Mouse (Mus musculus): ENCODE measurements at regions not wholly inside any gene's neighbourhood (a gene's known extent, or its start where the extent isn't known, plus 50 kb on each side); places are given as distances from the start of the nearest gene placed in this dataset.

- no peak overlapping the region for H3K4me2 ChIP-seq (ENCODE audit: low read length)
- H3K36me3 ChIP-seq (ENCODE audit: control insufficient read depth, insufficient read depth, low read length), result no peaks in the 10 kb centered on the region
- H3K27ac ChIP-seq (ENCODE audit: low read depth), result no peak overlapping the region
- DNase-seq (ENCODE audit: low spot score), result no peak
- no peak for ATAC-seq (replicated peaks; ENCODE audit: low FRiP score, low TSS enrichment, low read depth)
- peaks cover 6% of the 10 kb centered on the region for H3K4me1 ChIP-seq (replicated peaks; ENCODE audit: control insufficient read depth, insufficient read depth, low read length)
- no peaks in the 10 kb centered on the region for H3K9me3 ChIP-seq (ENCODE audit: control insufficient read depth, low read length)
- 88% methylated on average over 8 of the region's 8 CpGs for WGBS
- no peaks in the 10 kb centered on the region for H3K27me3 ChIP-seq (replicated peaks; ENCODE audit: control insufficient read depth, insufficient read depth, low read length)
- H3K9ac ChIP-seq (ENCODE audit: low read length), result no peak overlapping the region
- H3K4me3 ChIP-seq (ENCODE audit: low read depth, low read length), result no peak overlapping the region
Measured at GRCm38 (mm10) chr10:42069751-42070150, 51.5 kb upstream of the Armc2 start.

- DNase-seq (ENCODE audit: low spot score) (no peak), ATAC-seq (replicated peaks; ENCODE audit: low FRiP score, low TSS enrichment, low read depth) (no peak)
- Histone ChIP-seq H3K27me3 (replicated peaks; ENCODE audit: control insufficient read depth, insufficient read depth, low read length) (no peaks in the 10 kb centered on the region), H3K9ac (ENCODE audit: low read length) (no peak overlapping the region), H3K27ac (ENCODE audit: low read depth) (no peak overlapping the region), H3K4me3 (ENCODE audit: low read depth, low read length) (no peak overlapping the region), H3K4me1 (replicated peaks; ENCODE audit: control insufficient read depth, insufficient read depth, low read length) (peaks cover 6% of the 10 kb centered on the region), H3K4me2 (ENCODE audit: low read length) (no peak overlapping the region), H3K9me3 (ENCODE audit: control insufficient read depth, low read length) (no peaks in the 10 kb centered on the region), H3K36me3 (ENCODE audit: control insufficient read depth, insufficient read depth, low read length) (no peaks in the 10 kb centered on the region)
- 79% methylated on average over 2 of the region's 2 CpGs for WGBS
Measured at GRCm38 (mm10) chr10:42068497-42068896, 50.3 kb upstream of the Armc2 start.
